Mouse (Mus musculus): ENCODE measurements around the gene Tbc1d8.

- TF ChIP-seq CTCF (conservative IDR thresholded peaks at IDR 0.05; ENCODE audit: insufficient read depth, insufficient read length, low read depth, low read length) (no peak), POLR2A (IDR thresholded peaks at IDR 0.05; ENCODE audit: low read depth, low read length) (no peak)
These were observed 29.7 kb downstream of the Tbc1d8 start for GRCm38 (mm10) chr1:39448819-39449218.

All from kidney, adult 2 months (tissue).